ENCODE assay signal across 13 mouse cellular contexts in the genomic region with DNA sequence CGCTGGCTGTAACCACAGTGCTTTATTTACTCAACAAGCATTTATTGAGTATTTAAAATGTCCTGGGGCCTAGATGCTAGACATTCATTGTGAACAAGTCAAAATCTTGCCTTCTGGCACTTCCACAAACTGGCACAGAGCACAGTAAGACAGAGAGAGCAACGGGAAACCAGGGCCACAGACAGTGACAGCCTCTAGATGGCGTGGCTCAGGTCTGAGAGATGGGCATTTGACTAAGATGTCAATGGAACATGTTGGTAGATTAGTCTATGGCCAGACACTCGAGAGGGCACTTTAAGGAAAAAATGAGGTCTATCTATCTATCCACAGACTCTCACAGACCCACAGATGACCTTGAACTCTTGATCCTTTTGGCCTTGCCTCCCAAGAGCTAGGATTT. TPM values are rescaled to one million over a fixed set of nuclear protein-coding genes. Genes with fewer than 3 reads are reported as not detected.
DNase-seq lines count a peak whose midpoint lies in the region; ATAC-seq and TF ChIP-seq lines count a peak whose summit lies in the region.
"Had no signal": no experiment of that assay in that cellular context is flagged by ENCODE, and none has a peak within 500 bp of the region (broad histone marks: within the 10 kb centered on the region; RNA-seq: fewer than 3 reads in every experiment).

No protein-coding gene starts in this region.

- H3K4me3 ChIP-seq in intestine, postnatal 0 days (ENCODE audit: low read depth, low read length): no peak overlapping the region
- H3K4me3 ChIP-seq in intestine, embryonic 16.5 days (ENCODE audit: low read length): no peak overlapping the region
- H3K4me3 ChIP-seq in midbrain, embryonic 14.5 days (replicated peaks; ENCODE audit: low read depth, low read length): no peak overlapping the region
- no peak overlapping the region for H3K4me3 ChIP-seq in midbrain, embryonic 13.5 days (replicated peaks)
- no peak overlapping the region for H3K4me3 ChIP-seq in MEL (ENCODE audit: control insufficient read depth in 1 of 2, insufficient read depth in 1 of 2, low read depth in 2 of 2, low read length in 2 of 2)
- H3K4me3 ChIP-seq: forebrain, embryonic 12.5 days; limb, embryonic 12.5 days; lung, embryonic 15.5 days; myocyte had no signal

- H3K27me3 ChIP-seq in intestine, postnatal 0 days (replicated peaks; ENCODE audit: control insufficient read depth, insufficient read depth, low read length): no peaks in the 10 kb centered on the region
- H3K27me3 ChIP-seq in intestine, embryonic 16.5 days (replicated peaks; ENCODE audit: control insufficient read depth, insufficient read depth, low read length): no peaks in the 10 kb centered on the region
- H3K27me3 ChIP-seq in midbrain, embryonic 14.5 days (ENCODE audit: control insufficient read depth, insufficient read depth, low read length): no peaks in the 10 kb centered on the region
- H3K27me3 ChIP-seq in midbrain, embryonic 13.5 days: no peaks in the 10 kb centered on the region
- H3K27me3 ChIP-seq in MEL (ENCODE audit: control insufficient read depth in 1 of 2, insufficient read depth in 2 of 2, low read length in 2 of 2): no peaks in the 10 kb centered on the region
- H3K27me3 ChIP-seq: forebrain, embryonic 12.5 days; limb, embryonic 12.5 days; lung, embryonic 15.5 days had no signal

- peak; percentile 45 for TF ChIP-seq RAD21 in MEL (IDR thresholded peaks at IDR 0.05; ENCODE audit: low read depth, low read length)

- no peaks in the 10 kb centered on the region for H3K9me3 ChIP-seq in intestine, postnatal 0 days (ENCODE audit: control insufficient read depth)
- H3K9me3 ChIP-seq in intestine, embryonic 16.5 days (ENCODE audit: control insufficient read depth, low read length): no peaks in the 10 kb centered on the region
- no peaks in the 10 kb centered on the region for H3K9me3 ChIP-seq in midbrain, embryonic 14.5 days (ENCODE audit: control insufficient read depth, low read length)
- H3K9me3 ChIP-seq in midbrain, embryonic 13.5 days: no peaks in the 10 kb centered on the region
- no peaks in the 10 kb centered on the region for H3K9me3 ChIP-seq in MEL (replicated peaks; ENCODE audit: insufficient read depth, low read length)
- H3K9me3 ChIP-seq: forebrain, embryonic 12.5 days; limb, embryonic 12.5 days; lung, embryonic 15.5 days had no signal

- WGBS in intestine, postnatal 0 days: 52% methylated on average over 4 of the region's 4 CpGs
- WGBS in intestine, embryonic 16.5 days: 49% methylated on average over 4 of the region's 4 CpGs
- 56% methylated on average over 4 of the region's 4 CpGs for WGBS in midbrain, embryonic 14.5 days
- 55% methylated on average over 4 of the region's 4 CpGs for WGBS in midbrain, embryonic 13.5 days

- no peak overlapping the region for H3K27ac ChIP-seq in intestine, postnatal 0 days (ENCODE audit: low read depth, low read length)
- H3K27ac ChIP-seq in intestine, embryonic 16.5 days (ENCODE audit: low read length): no peak overlapping the region
- no peak overlapping the region for H3K27ac ChIP-seq in midbrain, embryonic 14.5 days (replicated peaks; ENCODE audit: low read depth, low read length)
- no peak overlapping the region for H3K27ac ChIP-seq in midbrain, embryonic 13.5 days
- no peak overlapping the region for H3K27ac ChIP-seq in MEL (ENCODE audit: control insufficient read depth, low read depth, low read length)
- H3K27ac ChIP-seq: forebrain, embryonic 12.5 days; limb, embryonic 12.5 days; lung, embryonic 15.5 days had no signal

- TF ChIP-seq CTCF in intestine, postnatal 0 days (IDR thresholded peaks at IDR 0.05; ENCODE audit: low read depth): peak; percentile 53
- TF ChIP-seq CTCF in MEL (IDR thresholded peaks at IDR 0.05 in 2 of 3, conservative IDR thresholded peaks at IDR 0.05 in 1 of 3; ENCODE audit: control insufficient read depth in 1 of 3, insufficient read depth in 1 of 3, low read depth in 2 of 3, low read length in 3 of 3, poor library complexity in 1 of 3, severe bottlenecking in 1 of 3): peak; percentile 24 to 75 (median 74); a peak in 5 of 6 replicates

- TF ChIP-seq EP300 in MEL (IDR thresholded peaks at IDR 0.05; ENCODE audit: low read depth in 1 of 2, low read length in 2 of 2): no peak

- no peaks in the 10 kb centered on the region for H3K79me2 ChIP-seq in MEL (ENCODE audit: control insufficient read depth, insufficient read depth, low read length, poor library complexity)

- peak; percentile 18 for DNase-seq in midbrain, embryonic 14.5 days
- peak; percentile 40 for DNase-seq in MEL (ENCODE audit: low read depth, low spot score)
- no peak for DNase-seq in right cerebral cortex, postnatal 36 days (ENCODE audit: low spot score in 2 of 2)
- DNase-seq: kidney, postnatal 10 days; thymus, postnatal 14 days had no signal

- H3K36me3 ChIP-seq in intestine, postnatal 0 days (ENCODE audit: control insufficient read depth, insufficient read depth): no peaks in the 10 kb centered on the region
- no peaks in the 10 kb centered on the region for H3K36me3 ChIP-seq in intestine, embryonic 16.5 days (ENCODE audit: control insufficient read depth, insufficient read depth, low read length)
- no peaks in the 10 kb centered on the region for H3K36me3 ChIP-seq in midbrain, embryonic 14.5 days (ENCODE audit: control insufficient read depth, insufficient read depth, low read length)
- H3K36me3 ChIP-seq in midbrain, embryonic 13.5 days: no peaks in the 10 kb centered on the region
- peaks cover 0 to 4% of the 10 kb centered on the region in 2 experiments; a peak in 2 of 4 replicates for H3K36me3 ChIP-seq in MEL (ENCODE audit: control insufficient read depth in 1 of 2, insufficient read depth in 2 of 2, low read length in 2 of 2)
- H3K36me3 ChIP-seq: forebrain, embryonic 12.5 days; limb, embryonic 12.5 days; lung, embryonic 15.5 days had no signal

- H3K4me1 ChIP-seq in intestine, postnatal 0 days (replicated peaks; ENCODE audit: control insufficient read depth, insufficient read depth, low read length): no peaks in the 10 kb centered on the region
- no peaks in the 10 kb centered on the region for H3K4me1 ChIP-seq in intestine, embryonic 16.5 days (ENCODE audit: control insufficient read depth, insufficient read depth, low read length)
- H3K4me1 ChIP-seq in midbrain, embryonic 14.5 days (ENCODE audit: control insufficient read depth, insufficient read depth, low read length): no peaks in the 10 kb centered on the region
- no peaks in the 10 kb centered on the region for H3K4me1 ChIP-seq in midbrain, embryonic 13.5 days (replicated peaks)
- peaks cover 0 to 5% of the 10 kb centered on the region in 2 experiments; a peak in 2 of 4 replicates for H3K4me1 ChIP-seq in MEL (ENCODE audit: control insufficient read depth in 1 of 2, insufficient read depth in 2 of 2, low read length in 2 of 2)
- H3K4me1 ChIP-seq: forebrain, embryonic 12.5 days; limb, embryonic 12.5 days; lung, embryonic 15.5 days had no signal

- no peak for TF ChIP-seq POLR2A in MEL (IDR thresholded peaks at IDR 0.05; ENCODE audit: control insufficient read depth in 1 of 2, insufficient read depth in 1 of 2, low read depth in 1 of 2, low read length in 2 of 2, poor library complexity in 1 of 2)

- no peak for ATAC-seq in intestine, postnatal 0 days
- ATAC-seq in intestine, embryonic 16.5 days: no peak
- no peak for ATAC-seq in midbrain, embryonic 14.5 days (ENCODE audit: low FRiP score, low TSS enrichment)
- ATAC-seq in midbrain, embryonic 13.5 days: no peak
- ATAC-seq in megakaryocyte progenitor cell, adult 5-6 weeks (replicated peaks; ENCODE audit: poor library complexity): peak; percentile 42; the same call in 1 of the 2 replicates

- no peak overlapping the region for H3K4me2 ChIP-seq in intestine, postnatal 0 days (replicated peaks; ENCODE audit: low read depth)
- H3K4me2 ChIP-seq in intestine, embryonic 16.5 days (ENCODE audit: low read depth, low read length): no peak overlapping the region
- H3K4me2 ChIP-seq in midbrain, embryonic 14.5 days (ENCODE audit: low read length): no peak overlapping the region
- H3K4me2 ChIP-seq in midbrain, embryonic 13.5 days (replicated peaks): no peak overlapping the region
- H3K4me2 ChIP-seq: forebrain, embryonic 12.5 days; limb, embryonic 12.5 days; lung, embryonic 15.5 days had no signal

- no peak overlapping the region for H3K9ac ChIP-seq in intestine, postnatal 0 days (ENCODE audit: low read depth, low read length)
- no peak overlapping the region for H3K9ac ChIP-seq in intestine, embryonic 16.5 days (ENCODE audit: low read depth, low read length)
- H3K9ac ChIP-seq in midbrain, embryonic 14.5 days (replicated peaks; ENCODE audit: low read length): no peak overlapping the region
- H3K9ac ChIP-seq in midbrain, embryonic 13.5 days (replicated peaks): no peak overlapping the region
- no peak overlapping the region for H3K9ac ChIP-seq in MEL (ENCODE audit: control insufficient read depth, low read depth, low read length, poor library complexity, severe bottlenecking)
- H3K9ac ChIP-seq: forebrain, embryonic 12.5 days; lung, embryonic 15.5 days had no signal

TF ChIP-seq in MEL, 35 proteins besides CTCF, POLR2A, EP300 and RAD21 (continues in another document):
- TF ChIP-seq ZMIZ1 (IDR thresholded peaks at IDR 0.05; ENCODE audit: low read depth, low read length): no peak
- peak; percentile 52; the same call in 1 of the 2 replicates for TF ChIP-seq ZC3H11A (IDR thresholded peaks at IDR 0.05; ENCODE audit: low read depth, low read length)

RNA-seq across cellular contexts. Expression of gene Nppc, which starts 17.7 kb away (rescaled TPM):
- polyA plus RNA-seq in intestine, postnatal 0 days (2015; fragmentation: Nextera tagmentation; extraction: Ambion mirVana): 0.30 and 0.38 TPM in 2 replicates
- polyA plus RNA-seq in intestine, embryonic 16.5 days (2015; fragmentation: Nextera tagmentation; extraction: Ambion mirVana): 0.34 and 0.72 TPM in 2 replicates
- 1.8 and 1.9 TPM in 2 replicates for polyA plus RNA-seq in midbrain, embryonic 14.5 days (2014; fragmentation: Nextera tagmentation; extraction: Ambion mirVana)
- polyA plus RNA-seq in midbrain, embryonic 13.5 days (2015; fragmentation: Nextera tagmentation; extraction: Ambion mirVana): 1.8 and 2.3 TPM in 2 replicates
- not detected in 2 replicates for total RNA-seq in MEL (2012; rRNA removed)
- polyA plus RNA-seq in MEL (2012; ENCODE audit: insufficient read depth in 1 of 2, insufficient read length in 2 of 2, low read depth in 1 of 2, low replicate concordance in 2 of 2, missing spikeins in 1 of 2): not detected
- not detected in 2 replicates for total RNA-seq in megakaryocyte progenitor cell, adult 5-6 weeks (2015)
- total RNA-seq in megakaryocyte progenitor cell, adult 5-6 weeks (2017): 0.41 TPM in 1 of 2 replicates, not detected in the other

RNA-seq across cellular contexts. Expression of gene Dis3l2, which starts 50.9 kb away (rescaled TPM):
- 11.7 and 12.5 TPM in 2 replicates for polyA plus RNA-seq in intestine, postnatal 0 days (2015; fragmentation: Nextera tagmentation; extraction: Ambion mirVana)
- 19.0 and 19.1 TPM in 2 replicates for polyA plus RNA-seq in intestine, embryonic 16.5 days (2015; fragmentation: Nextera tagmentation; extraction: Ambion mirVana)
- 35.1 and 39.9 TPM in 2 replicates for polyA plus RNA-seq in midbrain, embryonic 14.5 days (2014; fragmentation: Nextera tagmentation; extraction: Ambion mirVana)
- polyA plus RNA-seq in midbrain, embryonic 13.5 days (2015; fragmentation: Nextera tagmentation; extraction: Ambion mirVana): 43.2 and 45.5 TPM in 2 replicates
- total RNA-seq in MEL (2012; rRNA removed): 17.3 and 17.9 TPM in 2 replicates
- polyA plus RNA-seq in MEL (2012; ENCODE audit: insufficient read depth in 1 of 2, insufficient read length in 2 of 2, low read depth in 1 of 2, low replicate concordance in 2 of 2, missing spikeins in 1 of 2): 10 to 100 TPM in 1 of 2 experiments, not detected in 1; 16.9 TPM
- total RNA-seq in megakaryocyte progenitor cell, adult 5-6 weeks (2015): 13.7 and 15.6 TPM in 2 replicates
- total RNA-seq in megakaryocyte progenitor cell, adult 5-6 weeks (2017): 14.4 and 20.7 TPM in 2 replicates

Comparison
In these comparisons a context has a peak if more than half of its experiments do, and no peak if none do; other contexts are left out.
1. DNase-seq: peak in midbrain, embryonic 14.5 days (single experiment) and MEL (single experiment); none in right cerebral cortex, postnatal 36 days (0 of 2).